Mouse (Mus musculus): ENCODE measurements around the gene Chrnb1. TPM values are rescaled to one million over a fixed set of nuclear protein-coding genes. Genes with fewer than 3 reads are reported as not detected.

The Chrnb1 gene
- 7.3 and 10.3 TPM in 2 replicates for polyA plus RNA-seq (2012; rRNA removed)

DNA sequence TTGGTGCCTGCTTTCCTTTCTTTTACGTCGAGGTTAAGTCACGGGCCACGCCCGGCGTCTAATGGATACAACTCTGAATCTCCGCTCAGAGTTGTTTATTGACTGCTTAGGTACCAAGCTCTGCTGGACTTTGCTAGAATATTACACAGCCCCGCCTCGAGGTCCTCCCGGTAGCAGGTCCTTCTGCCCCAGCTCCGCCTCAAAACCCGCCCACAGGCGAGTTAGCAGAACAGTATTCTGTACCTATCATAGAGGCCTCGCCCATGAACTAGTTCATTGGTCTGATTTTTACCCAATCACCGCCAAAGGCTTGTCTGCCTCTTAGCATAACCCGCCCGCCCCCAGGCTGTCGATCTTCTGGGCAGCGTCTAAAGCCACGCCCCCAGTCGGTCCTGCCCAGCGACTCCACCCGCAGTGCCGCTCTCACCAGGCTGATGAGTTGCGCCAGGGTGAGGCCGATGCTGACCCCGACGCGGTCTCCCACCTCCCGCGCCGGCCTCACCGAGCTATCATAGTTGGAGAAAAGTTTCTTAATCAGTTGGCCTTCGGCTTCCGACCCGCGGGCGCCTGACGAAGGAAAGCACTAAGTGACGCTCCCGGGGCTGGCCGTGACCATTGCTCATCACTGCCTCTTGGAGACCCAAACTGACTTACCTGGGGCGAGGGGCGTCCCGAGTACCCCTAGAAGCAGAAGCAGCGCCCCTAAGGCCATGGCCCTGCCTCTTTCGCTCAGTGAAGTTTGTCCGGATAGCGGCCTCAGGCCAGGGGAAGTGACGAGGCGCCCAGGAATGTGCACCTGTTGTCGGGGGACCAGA lies at the start of gene Chrnb1:
Gene Chrnb1, minus strand, starts transcription at position 776 of the 815 bp plus-strand sequence.
- WGBS, result under 1% methylated on average over 52 of the region's 52 CpGs
- DNase-seq (ENCODE audit: low read depth, low spot score), result peak; percentile 99

DNA sequence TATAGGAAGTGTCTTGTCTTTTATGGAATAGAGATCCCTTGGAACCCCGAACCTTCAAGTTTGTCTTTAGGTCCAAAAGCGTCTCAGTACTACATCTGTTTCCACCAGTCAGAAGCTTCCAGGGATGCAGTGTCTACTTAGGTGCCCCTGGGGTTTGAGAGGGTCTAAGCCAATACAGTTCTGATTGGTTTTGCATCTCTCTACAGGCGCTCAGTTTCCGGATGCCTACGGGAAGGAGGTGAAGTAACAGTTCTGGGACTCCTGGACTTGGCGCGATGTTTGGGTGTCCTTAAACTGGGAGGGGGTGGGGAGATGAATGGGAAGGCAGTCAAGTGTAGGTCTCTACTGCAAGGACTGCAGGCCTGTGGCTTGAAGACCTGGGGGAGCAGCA lies 43.0 kb upstream of the Chrnb1 start:
- no peak for DNase-seq (ENCODE audit: low read depth, low spot score)
- under 1% methylated on average over 7 of the region's 7 CpGs for WGBS

DNA sequence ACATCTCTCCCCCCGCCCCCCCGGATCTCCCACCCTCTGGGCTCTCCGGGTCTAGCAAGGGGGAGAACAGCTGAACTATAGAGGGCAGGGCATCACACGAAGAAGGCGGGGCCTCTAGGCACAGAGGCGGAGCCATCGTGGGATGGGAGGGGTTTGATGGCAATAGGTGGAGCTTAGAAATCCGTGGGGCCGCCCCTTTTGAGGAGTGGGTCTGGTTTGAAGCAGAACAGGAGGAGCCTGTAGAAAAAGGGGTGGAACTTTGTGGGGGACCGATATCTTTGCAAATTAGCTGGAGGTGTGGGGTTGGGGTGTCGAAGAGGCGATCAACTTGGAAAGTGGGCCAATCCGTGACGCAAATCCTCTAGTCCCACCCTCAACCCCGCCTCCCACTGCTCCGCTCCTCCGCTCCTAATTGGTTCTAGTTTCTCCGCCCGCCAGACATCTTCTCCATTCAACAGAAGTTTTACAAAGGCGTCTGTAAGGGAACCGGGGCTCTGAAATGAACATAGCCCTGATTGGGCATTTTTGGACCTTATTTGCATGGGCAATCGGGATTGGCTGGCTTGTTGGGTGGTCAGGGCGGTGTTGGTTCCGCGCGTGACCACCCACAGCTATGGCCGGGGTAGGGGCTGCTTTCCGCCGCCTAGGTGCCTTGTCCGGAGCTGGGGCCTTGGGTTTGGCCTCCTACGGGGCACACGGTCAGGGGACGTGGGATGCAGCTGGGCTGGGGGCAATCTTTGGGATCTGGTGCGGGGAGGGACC lies 42.4 kb upstream of the Chrnb1 start, which contains the start of gene Tmem256:
Gene Tmem256, plus strand, starts transcription at position 563 of the 762 bp plus-strand sequence.
- peak; percentile 91 for DNase-seq (ENCODE audit: low read depth, low spot score)
- under 1% methylated on average over 34 of the region's 34 CpGs for WGBS

DNA sequence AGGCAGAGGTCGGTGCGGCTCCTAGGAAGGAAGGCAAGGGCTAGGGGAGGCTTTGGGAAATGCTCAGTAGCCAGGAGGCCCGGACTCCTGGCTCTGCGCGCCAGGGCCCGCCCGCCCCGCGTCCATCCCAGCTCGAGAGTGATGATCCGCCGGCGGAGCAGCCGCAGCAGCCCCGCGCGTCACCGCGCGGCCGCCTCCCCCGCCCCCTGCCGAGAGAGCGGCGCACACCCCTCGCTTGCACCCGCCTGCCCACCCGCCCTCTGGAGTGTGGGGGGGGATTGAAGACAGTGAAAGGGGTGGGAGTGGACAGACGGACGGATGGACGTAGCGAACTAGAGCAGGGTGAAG lies 41.8 kb upstream of the Chrnb1 start, which contains the start of gene Nlgn2:
Gene Nlgn2, minus strand, starts transcription at position 181 of the 348 bp plus-strand sequence.
- under 1% methylated on average over 32 of the region's 32 CpGs for WGBS
- no peak for DNase-seq (ENCODE audit: low read depth, low spot score)

DNA sequence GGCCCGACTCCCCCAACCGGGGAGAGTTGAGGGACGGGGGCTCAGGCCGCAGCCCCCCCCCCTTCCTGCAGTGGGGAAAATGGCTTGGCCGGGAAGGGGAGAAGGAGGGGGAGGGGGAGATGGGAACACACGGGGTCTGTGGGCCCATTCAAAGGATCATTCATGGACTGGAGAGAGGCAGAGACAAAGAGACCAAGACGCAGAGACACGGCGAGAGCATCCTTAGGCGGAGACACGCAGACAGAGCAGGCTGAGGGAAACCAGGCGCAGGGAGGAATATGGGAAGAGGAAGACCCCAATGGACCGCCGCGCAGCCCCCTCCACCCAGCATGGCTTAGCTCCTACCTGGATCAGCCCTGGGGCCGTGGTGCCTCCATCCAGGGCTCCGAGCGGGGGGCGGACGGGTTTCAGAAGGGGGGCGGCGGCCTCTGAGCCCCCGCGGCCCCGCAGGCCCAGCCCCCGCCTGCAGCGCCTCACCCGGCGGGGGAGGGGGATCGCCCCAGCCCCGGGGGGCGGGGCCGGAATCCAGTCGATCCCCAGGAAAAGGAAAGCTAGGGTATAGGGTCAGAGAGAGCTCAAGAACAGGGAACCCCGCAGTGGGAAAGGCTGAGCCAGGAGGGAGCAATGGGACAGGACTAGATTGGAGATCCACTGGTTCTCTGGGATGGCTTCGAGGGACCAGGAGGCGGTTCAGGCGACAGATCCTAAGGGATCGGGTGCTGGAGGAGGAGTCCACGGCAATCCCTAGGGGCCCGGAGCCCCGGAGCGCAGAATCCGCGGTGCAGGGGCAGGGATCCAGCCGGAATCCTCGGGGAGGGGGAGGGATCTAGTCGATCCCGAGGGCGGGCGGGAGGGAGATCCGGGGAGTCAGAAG lies 41.2 kb upstream of the Chrnb1 start:
- WGBS, result 5% methylated on average over 50 of the region's 52 CpGs
- no peak for DNase-seq (ENCODE audit: low read depth, low spot score)

DNA sequence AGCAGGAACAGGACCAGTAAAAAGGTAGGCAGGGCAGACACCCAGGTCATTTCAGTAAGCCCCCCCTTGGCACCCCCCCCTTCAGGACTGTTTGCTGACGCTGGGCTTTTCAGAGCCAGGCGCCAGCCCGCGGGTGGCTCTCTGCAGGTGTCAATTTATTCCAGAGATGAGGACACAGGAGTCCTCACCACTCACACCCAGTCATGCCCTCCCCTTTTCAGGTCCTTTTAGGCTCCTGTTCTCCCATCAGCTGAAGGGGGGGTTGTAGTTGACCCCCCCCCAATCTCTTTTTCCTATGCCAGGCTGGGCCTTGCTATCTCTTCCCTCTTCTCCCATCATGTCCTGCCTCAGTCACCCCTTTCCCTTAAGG lies 40.2 kb upstream of the Chrnb1 start:
- no peak for DNase-seq (ENCODE audit: low read depth, low spot score)
- 22% methylated on average over 4 of the region's 4 CpGs for WGBS

DNA sequence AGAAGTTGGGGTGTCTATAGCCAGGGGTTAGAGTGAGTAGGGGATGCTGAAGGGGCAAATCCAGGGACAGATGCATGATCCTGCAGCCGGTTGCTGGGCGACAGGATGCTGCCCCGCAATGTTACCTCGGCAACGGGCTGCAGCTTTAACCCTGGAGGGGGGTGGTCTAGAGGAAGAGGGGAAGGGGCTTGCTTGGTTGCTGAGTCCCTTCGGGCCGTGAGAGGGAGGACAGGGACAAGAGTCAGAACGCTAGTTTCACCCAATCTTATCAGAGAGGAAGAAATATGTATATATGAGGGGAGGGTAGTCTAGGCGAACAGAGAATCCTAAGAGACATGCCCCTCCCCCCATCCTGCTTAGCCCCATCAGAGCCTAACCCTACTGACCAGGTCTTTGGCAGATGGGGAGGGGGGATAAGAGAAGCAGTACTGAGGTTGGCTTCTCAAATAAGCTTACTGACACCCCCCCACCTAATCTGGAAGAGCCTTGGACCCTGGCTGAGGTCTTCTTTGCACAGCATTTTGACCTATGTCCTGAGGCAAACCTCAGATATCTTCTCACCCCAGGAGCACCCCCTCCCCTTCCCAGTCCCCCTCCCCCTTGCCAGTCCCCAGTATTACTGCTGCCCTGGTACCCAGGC lies 39.7 kb upstream of the Chrnb1 start:
- no peak for DNase-seq (ENCODE audit: low read depth, low spot score)

DNA sequence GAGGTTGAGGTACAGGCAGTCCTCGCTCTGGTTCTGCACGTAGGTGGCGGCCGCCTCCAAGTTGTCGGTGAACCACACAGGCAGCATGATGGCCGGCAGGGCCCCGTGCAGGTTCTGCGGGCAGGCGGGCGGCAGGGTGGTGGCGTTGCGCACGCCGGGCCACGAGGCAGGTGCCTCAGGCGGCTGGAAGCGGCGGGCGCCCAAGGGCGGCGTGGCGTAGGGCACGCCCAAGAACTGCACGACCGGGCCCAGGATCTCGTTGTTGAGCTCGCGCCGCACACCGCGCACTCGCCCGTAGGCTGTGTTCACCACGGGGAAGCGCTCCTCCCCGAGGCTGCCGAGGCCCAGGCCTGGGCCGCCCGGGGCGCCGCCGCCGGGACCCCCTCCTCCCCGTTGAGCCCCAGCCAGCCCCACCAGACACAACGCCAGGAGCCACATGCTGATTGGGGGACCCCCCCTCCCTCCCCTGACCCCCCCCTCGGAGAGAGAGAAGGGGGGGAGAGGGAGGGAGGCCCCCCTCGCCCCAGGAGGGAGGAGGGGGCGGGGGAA lies 38.3 kb upstream of the Chrnb1 start:
- 19% methylated on average over 46 of the region's 48 CpGs for WGBS
- DNase-seq (ENCODE audit: low read depth, low spot score), result no peak

More for the DNA sequence above, 39.7 kb upstream of the Chrnb1 start:
- WGBS, result 74% methylated on average over 9 of the region's 9 CpGs

DNA sequence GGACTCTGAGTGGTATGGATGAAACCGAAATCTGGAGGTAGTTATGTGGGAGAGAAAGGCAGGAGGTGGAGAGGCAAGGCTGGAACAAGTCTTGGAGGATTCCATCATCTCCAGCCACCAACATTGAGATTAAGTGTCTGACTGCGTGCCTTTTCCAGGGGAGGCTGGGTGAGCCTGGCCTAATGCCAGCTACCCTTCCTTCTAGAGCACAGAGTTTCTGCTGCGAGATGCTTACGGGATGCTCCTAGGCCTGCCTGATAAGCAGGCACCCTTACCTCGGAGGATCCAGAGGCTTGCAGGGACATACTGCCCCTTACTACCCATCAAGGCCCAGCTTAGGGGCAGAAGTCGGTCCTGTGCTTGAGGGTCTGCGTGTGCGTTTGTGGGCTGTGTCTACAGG lies 37.8 kb upstream of the Chrnb1 start:
- WGBS, result 70% methylated on average over 8 of the region's 8 CpGs
- no peak for DNase-seq (ENCODE audit: low read depth, low spot score)

DNA sequence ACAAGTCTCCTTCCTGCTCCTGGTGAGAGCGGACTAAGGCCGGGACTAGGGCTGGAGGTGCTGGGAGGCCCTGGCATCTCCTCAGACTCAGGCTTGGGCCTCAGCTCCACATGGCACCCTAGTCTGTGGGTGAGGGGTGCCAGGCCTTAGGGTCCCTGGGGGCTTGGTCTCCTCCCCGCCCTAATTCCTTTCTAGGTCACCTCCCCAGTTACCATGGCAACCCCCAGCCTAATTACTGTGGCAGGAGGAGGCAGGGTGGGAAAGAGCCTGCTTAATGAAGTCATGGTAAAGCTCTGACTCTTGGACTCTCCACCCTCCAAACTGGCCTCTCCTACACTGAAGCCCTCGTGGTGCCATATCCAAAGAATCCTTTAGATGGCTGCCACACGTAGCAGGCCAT lies 33.1 kb upstream of the Chrnb1 start:
- DNase-seq (ENCODE audit: low read depth, low spot score), result no peak
- 77% methylated on average over 5 of the region's 5 CpGs for WGBS

DNA sequence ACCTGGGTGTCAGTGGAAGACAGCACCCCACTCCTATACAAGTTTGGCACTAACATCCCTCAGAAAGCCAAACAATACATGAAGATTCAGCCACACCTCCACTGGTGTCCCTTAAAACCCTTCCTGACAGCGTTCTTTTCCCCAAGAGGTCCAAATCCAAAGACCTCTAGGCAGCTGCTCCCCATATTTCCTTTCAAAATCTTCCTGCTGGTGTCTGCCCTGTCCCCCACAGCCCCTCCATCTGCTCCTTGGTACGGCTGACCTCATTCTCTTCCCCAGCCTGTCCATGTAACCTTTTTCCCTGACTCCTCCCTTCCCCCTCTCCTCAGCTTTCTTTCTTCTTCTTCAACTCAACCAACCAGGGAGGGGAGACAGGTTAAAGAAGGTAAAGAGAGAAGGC lies 27.7 kb upstream of the Chrnb1 start:
- DNase-seq (ENCODE audit: low read depth, low spot score), result no peak
- 63% methylated on average over 2 of the region's 2 CpGs for WGBS

DNA sequence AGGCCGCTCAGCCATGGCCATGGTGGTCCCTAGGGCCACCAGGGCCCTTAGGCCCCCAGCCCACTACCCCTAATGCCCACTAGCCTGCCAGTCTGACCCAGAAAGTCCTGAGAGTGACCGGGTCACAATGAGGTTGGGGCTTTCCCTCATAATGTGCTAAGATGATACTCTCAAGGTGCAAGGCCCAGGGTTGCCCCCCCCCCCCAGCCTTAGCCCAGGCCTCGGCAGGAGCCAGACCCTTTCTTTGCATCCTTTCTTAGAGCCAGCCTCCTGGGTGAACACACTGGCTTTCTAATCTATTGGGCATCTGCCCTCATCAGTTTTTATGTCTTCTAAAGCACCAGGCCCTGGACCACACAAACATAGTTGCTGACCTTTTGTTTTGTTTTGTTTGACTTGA lies 26.3 kb upstream of the Chrnb1 start, which contains the start of gene Spem1:
Gene Spem1, minus strand, starts transcription at position 101 of the 400 bp plus-strand sequence.
- no peak for DNase-seq (ENCODE audit: low read depth, low spot score)
- WGBS, result 82% methylated on average over 3 of the region's 3 CpGs

DNA sequence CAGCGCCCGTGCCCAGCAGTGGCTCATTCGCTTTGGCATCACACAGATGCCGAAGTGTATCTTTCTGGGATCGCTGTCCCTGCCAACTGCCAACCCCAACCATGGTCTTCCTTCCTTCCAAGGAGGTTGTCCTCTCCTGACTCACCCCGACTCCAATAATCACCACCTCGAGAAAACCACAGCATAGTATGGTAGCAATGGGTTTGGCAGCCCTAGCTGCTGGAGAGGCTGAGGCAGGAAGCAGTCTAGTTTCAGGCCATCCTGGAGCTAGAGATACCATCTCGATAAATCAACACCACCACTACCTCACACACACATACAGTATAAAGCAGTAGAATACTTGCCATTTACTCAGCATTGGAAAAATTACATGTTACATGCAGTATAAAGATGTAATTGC lies 23.1 kb upstream of the Chrnb1 start:
- WGBS, result 88% methylated on average over 8 of the region's 8 CpGs

DNA sequence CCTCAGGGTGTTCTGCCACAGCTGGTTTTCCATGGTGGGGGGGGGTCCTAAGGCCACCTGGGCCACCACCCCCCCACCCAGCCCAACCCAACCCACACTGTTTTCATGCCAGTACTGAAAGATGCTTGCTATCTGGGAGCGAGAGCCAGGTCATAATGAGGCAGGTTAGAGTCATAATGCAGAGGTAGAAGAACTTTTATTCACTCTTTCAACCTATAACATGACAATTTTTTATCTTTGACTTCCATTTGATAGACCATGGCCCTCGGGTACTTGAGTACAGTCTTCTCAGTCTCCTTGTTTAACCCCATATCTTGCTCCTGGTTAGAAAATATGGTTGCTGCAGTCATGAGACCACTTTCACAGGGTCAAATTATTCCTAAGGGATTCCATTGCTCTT lies 22.6 kb upstream of the Chrnb1 start, which contains the start of gene Spem2:
Gene Spem2, minus strand, starts transcription at position 101 of the 400 bp plus-strand sequence.
- DNase-seq (ENCODE audit: low read depth, low spot score), result no peak
- 76% methylated on average over 2 of the region's 2 CpGs for WGBS

More for the DNA sequence above, 23.1 kb upstream of the Chrnb1 start:
- no peak for DNase-seq (ENCODE audit: low read depth, low spot score)

DNA sequence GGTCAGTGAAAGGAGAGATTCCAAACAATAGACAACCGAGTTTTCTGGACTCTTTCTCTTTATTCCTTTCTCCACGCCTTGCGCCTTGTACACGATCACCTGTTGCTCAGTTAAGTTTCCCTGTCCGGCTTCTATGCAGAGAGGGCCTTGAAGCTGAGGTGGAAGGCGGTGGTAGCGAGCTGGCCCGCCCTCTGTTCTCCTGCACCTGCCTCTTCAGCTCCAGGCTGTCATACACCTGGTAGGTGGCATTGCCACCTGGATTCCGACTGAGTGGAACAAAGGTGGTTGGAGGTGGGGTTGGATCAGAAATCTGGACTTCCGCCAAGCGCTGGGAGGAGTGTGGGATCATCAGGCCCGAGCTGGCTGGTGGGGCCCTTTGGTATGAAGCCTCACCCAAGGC lies 20.8 kb upstream of the Chrnb1 start:
- 37% methylated on average over 12 of the region's 12 CpGs for WGBS

DNA sequence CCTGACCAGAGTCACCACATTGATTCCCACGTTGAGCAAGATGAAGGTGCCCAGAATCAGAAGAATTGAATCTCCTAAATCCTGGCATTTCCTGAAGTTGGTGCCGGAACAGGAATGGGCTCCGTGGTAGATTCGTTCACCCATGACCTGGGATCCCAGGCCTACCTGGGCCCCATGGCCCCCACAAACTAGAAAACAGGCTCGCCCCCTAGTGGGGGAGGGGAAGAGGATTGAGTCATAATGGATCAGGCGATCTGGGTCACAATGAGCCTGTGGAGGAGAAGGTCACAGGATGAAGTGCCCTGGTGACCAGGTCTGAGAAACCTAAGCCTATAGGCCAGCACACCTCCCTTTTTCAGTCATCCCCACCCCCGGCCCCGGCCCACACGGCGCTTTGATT lies 19.4 kb upstream of the Chrnb1 start, which contains the start of gene Gm39566:
Gene Gm39566, minus strand, starts transcription at position 144 of the 400 bp plus-strand sequence.
- DNase-seq (ENCODE audit: low read depth, low spot score), result no peak
- 78% methylated on average over 10 of the region's 10 CpGs for WGBS

More for the DNA sequence above, 20.8 kb upstream of the Chrnb1 start:
- DNase-seq (ENCODE audit: low read depth, low spot score), result no peak

DNA sequence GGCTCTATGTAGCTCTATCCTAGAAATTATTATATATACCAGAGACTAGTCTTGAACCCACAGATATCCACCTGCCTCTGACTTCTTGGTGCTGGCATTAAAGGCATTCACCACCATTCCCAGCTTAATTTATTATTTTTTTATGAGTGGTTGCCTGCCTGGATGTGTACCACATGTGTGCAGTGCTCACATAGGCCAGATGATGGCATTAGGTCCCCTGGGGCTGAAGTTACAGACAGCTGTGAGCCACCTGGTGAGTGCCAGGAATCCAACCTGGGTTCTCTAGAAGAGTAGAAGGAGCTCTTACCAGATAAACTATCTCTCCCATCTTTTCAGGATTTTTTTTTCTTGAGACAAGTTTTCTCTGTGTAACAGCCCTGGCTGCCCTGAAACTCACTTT lies 14.5 kb upstream of the Chrnb1 start:
- DNase-seq (ENCODE audit: low read depth, low spot score), result no peak

DNA sequence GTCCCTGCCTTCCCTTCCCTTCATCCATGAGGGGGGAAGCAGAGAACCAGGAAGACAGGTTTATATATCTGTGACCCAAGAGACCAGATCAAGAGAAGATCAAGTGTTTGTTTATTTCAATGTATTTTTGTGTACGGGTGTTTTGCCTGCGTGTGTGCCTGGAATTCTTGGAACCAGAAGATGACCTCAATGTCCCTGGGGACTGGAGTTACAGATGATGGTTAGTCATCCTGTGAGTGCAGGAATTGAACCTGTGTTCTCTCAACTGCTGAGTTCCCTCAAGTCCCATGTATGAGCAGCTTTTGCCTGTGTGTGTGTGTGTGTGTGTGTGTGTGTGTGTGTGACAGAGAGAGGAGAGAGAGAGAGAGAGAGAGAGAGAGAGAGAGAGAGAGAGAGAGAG lies 11.9 kb upstream of the Chrnb1 start:
- 74% methylated on average over 2 of the region's 2 CpGs for WGBS
- DNase-seq (ENCODE audit: low read depth, low spot score), result no peak

DNA sequence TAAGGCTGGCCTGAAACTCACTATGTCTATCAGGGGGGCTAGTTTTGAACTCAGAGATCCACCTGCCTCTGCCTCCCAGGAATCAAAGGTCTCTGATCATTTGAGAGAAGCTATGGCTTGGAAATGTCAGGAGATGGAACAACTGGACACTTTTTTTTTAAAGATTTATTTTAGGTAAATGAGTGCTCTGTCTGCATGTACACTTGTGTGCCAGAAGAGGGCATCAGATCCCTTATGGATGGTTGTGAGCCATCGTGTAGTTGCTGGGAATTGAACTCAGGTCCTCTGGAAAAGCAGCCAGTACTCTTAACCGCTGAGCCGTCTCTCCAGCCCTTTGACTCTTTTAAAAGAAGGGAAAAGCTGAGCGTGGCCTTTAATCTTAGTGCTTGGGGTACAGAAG lies 10.6 kb upstream of the Chrnb1 start:
- no peak for DNase-seq (ENCODE audit: low read depth, low spot score)
- WGBS, result 92% methylated on average over 4 of the region's 4 CpGs
